Mouse (Mus musculus) lung, adult 2 months (tissue): ENCODE measurements around the gene Mkln1.

Source experiments
- CTCF ChIP-seq: fragments of 200-500 bp; IDR thresholded peaks from 2 replicates; pipeline ENCODE4 v1.5.1; 2011; ENCODE audit warnings: mild to moderate bottlenecking, low read length, control low read depth; ENCODE audit not compliant: insufficient read depth
- POLR2A ChIP-seq: fragments of 200-500 bp; IDR thresholded peaks from 2 replicates; pipeline ENCODE4 v1.6.1; 2011; ENCODE audit warnings: low read depth, mild to moderate bottlenecking, control low read depth, low read length, borderline replicate concordance; ENCODE audit errors: extremely low read depth

DNA sequence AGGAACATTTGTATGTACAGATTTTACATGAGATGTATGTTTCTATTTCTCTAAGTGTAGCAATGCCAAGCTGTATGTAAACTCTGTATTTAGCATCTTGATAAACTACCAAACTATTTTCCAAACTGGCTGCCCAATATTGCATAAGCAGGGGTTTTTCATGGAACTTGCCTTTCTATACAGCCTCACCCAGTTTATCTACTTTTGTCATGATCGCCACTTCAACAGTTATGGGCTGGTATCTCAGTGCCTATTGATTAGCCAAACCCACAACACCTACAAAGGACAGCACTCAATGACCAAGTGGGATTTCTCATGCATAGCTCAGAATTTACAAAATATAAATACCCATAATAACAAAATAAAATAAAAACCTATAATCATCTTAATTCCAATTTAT is 139.6 kb downstream of the Mkln1 start:
- TF ChIP-seq POLR2A, result no peak
- TF ChIP-seq CTCF, result no peak
